Mouse (Mus musculus): ENCODE data around the gene Gm21093. TPM values are rescaled to one million over a fixed set of nuclear protein-coding genes. Genes with fewer than 3 reads are reported as not detected.
"Not testable (repeated sequence)": the region's sequence is repeated elsewhere in the genome, so short reads cannot be mapped to it uniquely, and the experiment has no call there.

Gene Gm21093
- not detected for total RNA-seq (2021)
- long read RNA-seq, experiment 1, result 0 reads
- long read RNA-seq, experiment 2, result 0 reads

DNA sequence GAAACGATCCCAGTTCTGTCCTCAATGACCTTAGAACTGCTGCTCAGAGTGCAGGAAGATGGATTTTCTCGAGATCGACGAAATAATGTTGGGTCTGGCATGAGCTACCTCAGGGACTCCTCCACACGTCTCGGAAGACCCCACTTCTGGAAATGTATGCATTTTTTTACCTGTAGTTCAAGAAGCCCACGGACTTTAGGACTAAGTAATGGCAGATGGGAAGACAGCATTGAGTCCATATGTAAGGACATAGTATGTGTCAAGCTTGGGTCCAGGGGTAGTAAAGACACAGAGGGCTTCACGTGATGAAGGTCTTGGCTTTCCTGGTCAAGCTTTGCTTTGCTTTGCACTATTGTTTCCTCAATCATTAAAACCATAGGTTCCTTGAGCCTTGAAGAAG, at the start of gene Gm21093:
TSS of gene Gm21093 (minus strand) at position 101 of the 400 bp plus-strand sequence.
- intact Hi-C loops (cut with DNase I; ENCODE audit: low total_unique reads); DNase-seq: not testable (repeated sequence)

Other genes starting within 250 kb of the Gm21093 start
- not detected for gene Gm21541, start 131.1 kb downstream of the Gm21093 start, total RNA-seq (2021)
- 1 to 10 TPM in 1 of 2 experiments, under 1 TPM in 1; 0.33 to 2.4 TPM for gene Gm20878, start 93.2 kb downstream of the Gm21093 start, total RNA-seq (2021)
- gene Fam205a4, start 68.7 kb downstream of the Gm21093 start, total RNA-seq (2021), result under 1 TPM in 1 of 2 experiments, not detected in 1; 0.09 TPM
- not detected for gene Gm3893, start 56.5 kb upstream of the Gm21093 start, total RNA-seq (2021)
- 10 to 100 TPM in 1 of 2 experiments, 1 to 10 TPM in 1; 5.8 to 10.2 TPM for gene Gm13304, start 80.1 kb upstream of the Gm21093 start, total RNA-seq (2021)
- gene Gm13306, start 118.7 kb upstream of the Gm21093 start, total RNA-seq (2021), result 1 to 10 TPM in 1 of 2 experiments, under 1 TPM in 1; 0.86 to 2.1 TPM
- gene Gm13305, start 133.9 kb upstream of the Gm21093 start, total RNA-seq (2021), result 1 to 10 TPM in 1 of 2 experiments, under 1 TPM in 1; 0.35 to 1.1 TPM
- gene Gm10600, start 205.9 kb upstream of the Gm21093 start, total RNA-seq (2021), result 1 to 10 TPM in 1 of 2 experiments, under 1 TPM in 1; 0.21 to 1.6 TPM
- gene Ccl21b, start 221.0 kb upstream of the Gm21093 start, total RNA-seq (2021), result not detected

All from gastrocnemius, postnatal 14 days (tissue).